Mouse (Mus musculus): ENCODE measurements around the gene Etfdh.

Etfdh gene

GRCm38 (mm10) chr3:79629416-79629730, at the start of gene Etfdh:
Gene Etfdh, minus strand, starts transcription at chr3:79629500.
- DNase-seq (ENCODE audit: low read depth) = peak; percentile 78

DNA sequence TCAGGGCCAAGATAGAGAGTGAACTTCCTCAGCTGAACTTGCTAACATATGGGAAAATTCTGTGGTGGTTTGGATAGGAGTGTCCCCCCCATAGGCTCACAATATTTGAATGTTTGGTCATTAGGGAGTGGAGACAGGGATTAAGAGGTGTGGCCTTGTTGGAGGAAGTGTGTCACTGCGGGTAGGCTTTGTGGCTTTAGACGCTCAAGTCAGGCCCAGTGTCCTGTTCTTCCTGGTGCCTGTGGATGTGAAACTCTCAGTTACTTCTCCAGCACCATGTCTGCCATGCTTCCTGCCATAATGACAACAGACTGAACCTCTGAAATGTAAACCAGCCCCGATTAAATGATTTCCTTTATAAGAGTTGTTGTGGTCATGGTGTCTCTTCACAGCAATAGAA, 47.1 kb upstream of the Etfdh start:
- no peak for DNase-seq (ENCODE audit: low read depth)

DNA sequence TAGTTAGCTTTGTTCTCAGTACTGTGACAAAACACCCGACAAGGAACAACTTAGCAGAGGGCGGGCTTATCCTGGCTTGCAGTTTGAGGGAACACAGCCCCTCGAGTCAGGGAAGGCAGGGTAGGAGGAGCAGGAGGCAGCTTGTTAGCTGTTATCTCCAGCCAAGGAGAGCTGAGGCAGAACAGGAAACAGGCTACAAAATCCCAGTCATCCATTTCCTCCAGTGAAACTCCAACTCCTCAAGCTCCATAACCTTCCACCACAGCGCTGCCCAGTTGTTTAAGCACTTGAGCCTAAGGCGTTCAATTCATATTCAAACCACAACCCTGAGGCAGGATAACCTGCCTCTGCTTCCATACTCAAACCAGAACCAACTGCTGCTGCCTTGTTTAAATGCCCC, 45.3 kb upstream of the Etfdh start:
- DNase-seq (ENCODE audit: low read depth) = no peak

GRCm38 (mm10) chr3:79673082-79673481, 43.8 kb upstream of the Etfdh start:
- DNase-seq (ENCODE audit: low read depth) = peak; percentile 85

GRCm38 (mm10) chr3:79672188-79672587, 42.9 kb upstream of the Etfdh start:
- DNase-seq (ENCODE audit: low read depth) = no peak

GRCm38 (mm10) chr3:79670556-79670955, 41.3 kb upstream of the Etfdh start:
- DNase-seq (ENCODE audit: low read depth) = no peak

DNA sequence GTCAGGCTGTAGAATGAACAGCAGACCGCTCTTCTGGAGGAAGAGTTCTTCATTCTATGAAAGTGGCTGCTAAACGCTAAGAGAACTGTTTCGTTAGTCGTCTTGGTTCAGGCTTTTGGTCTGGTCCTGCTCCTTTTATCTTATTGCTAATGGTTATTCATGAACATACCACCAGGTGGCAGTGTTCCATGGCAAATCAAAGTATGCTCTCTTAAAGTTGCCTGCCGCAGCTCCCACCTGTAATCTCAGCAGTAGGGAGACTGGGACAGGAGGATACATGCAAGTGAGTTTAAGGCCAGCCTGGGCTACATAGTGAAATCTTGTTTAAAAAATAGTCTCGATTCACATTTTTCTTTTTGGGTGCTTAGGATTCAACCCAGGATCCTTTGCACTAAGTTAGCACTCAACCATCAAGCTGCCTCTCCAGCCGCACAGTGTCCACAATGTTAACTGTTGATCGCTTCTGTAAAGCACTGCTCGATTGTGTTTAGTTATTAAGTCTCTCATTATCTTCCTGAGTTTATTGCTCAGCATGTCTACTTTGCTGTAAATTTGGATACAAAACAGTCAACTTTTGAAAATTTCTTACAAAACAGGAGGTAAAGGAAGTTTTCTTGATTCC, 35.6 kb upstream of the Etfdh start:
- peak; percentile 72 for DNase-seq (ENCODE audit: low read depth)

GRCm38 (mm10) chr3:79656682-79657081, 27.4 kb upstream of the Etfdh start:
- DNase-seq (ENCODE audit: low read depth) = no peak

GRCm38 (mm10) chr3:79652129-79652528, 22.8 kb upstream of the Etfdh start:
- DNase-seq (ENCODE audit: low read depth) = no peak

- peak; percentile 99 for DNase-seq (ENCODE audit: low read depth)
Measured at GRCm38 (mm10) chr3:79628561-79629415, 512 bp downstream of the Etfdh start, which contains the start of gene 4930579G24Rik. Gene 4930579G24Rik, plus strand, starts transcription at chr3:79629079.

DNA sequence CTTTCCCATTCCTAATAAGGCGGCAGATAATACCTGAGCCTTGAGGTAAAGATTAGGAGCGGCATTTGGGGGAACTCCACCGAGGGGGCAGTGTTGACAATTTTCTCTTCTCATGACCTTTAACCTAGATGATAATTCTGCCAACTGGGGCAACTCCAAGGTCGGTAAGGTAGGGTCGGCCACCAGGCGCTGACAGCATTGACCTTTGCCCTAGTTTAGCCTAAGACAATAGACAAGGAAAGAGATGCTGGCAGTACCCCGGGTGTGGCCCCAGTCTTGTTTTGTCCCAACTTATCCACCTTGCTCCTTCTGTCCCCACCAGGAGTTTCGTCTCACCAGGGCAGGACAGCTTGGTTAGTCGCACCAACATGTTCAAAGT, 1.1 kb downstream of the Etfdh start:
- no peak for DNase-seq (ENCODE audit: low read depth)

DNA sequence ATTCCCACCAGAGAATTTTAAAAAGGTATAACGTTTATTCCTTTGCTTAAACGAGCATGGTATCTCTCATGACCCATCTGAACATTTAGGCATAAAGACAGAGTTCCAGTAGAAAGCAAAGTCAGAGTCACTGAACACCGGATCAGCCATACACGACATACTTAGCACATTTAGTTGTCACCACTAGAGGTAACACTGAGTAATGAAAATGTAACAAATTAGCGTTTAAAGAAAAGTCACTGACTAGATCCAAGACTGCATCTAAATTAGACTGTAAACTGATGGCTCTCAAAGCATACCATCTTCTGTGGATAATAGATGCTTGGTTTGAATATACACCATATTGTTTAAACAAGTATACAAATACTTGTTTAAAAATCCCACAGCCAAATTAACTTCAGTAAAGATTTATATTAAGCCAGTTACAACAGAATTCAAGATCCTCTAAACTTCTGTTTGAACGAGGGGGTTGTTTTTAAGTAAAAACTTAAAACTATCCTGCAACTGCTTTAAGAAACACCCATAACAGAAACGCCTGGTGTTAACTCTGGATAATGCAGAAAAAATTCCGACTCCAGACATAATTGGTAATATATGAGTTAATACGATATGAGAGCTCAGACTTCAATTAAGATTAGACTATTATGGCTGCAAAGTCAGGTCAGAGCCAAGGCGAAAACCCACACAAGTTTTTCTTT, 1.7 kb downstream of the Etfdh start:
- DNase-seq (ENCODE audit: low read depth) = peak; percentile 6

DNA sequence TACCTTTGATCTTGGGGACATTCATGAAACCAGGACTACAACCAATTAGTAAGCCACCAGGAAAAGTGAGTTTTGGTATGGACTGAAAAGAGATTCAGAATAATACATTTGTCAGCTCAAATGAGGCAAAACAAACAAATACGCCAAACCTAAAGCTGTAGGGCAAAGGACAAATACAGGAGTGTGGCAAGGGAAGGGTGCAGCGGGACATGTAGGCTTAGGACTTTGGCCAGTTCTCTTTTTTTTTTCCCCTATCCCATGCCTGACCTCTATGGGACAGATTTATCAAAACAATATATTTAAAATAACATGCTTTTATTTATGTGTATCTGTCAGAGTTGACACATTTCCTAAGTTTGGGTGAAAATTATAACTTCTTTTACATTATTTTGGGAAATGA, 19.4 kb downstream of the Etfdh start:
- DNase-seq (ENCODE audit: low read depth) = no peak

DNA sequence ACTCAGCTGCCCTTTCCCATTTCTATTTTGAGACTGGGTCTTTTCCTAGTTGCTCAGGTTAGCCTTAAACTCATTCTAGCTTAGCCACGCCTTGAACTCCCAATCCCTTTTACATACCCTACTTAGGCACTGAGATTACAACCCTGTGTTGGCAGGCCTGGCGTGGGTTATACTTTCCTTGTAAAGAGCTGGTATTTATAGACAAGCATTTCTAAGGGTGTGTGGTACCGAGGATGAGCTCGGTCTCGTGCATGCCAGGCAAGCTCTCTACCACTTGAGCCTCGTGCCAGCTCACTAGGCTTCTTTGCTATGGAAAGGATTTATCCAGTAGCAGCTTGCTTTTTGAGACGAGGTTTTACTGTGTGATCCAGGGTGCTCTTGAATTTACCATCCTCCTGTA, 33.8 kb downstream of the Etfdh start:
- no peak for DNase-seq (ENCODE audit: low read depth)

DNA sequence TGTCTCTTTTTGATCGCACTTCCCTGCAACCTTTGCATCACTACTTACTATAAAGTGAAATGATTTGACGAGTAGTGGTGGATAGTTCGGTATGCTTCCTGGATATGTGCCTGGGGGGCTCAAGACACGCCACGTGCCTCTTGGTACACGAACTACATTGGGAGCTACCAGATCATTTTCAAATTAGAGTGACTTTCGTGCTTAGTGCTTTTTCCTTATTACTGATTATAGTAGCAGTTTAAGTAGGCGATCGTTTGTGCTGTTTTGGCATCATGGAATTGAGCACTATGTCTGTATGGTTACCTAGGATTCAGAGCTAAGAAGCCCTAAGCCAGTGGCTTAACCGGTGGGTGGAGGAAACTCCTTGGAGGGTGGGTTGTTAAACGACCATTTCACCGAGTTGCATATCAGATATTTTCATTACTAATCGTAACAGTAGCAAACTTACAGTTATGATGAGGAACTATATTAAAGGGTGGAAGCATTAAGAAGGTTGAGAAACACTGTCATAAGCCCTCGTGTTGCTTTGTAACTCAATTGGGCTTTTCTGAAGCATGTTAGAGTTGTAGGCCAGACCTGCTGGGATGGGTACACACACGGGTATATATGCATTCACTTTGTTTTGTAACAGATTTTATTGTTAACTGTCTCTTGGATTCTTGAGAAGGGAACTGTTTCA, 37.4 kb downstream of the Etfdh start:
- DNase-seq (ENCODE audit: low read depth) = no peak

DNA sequence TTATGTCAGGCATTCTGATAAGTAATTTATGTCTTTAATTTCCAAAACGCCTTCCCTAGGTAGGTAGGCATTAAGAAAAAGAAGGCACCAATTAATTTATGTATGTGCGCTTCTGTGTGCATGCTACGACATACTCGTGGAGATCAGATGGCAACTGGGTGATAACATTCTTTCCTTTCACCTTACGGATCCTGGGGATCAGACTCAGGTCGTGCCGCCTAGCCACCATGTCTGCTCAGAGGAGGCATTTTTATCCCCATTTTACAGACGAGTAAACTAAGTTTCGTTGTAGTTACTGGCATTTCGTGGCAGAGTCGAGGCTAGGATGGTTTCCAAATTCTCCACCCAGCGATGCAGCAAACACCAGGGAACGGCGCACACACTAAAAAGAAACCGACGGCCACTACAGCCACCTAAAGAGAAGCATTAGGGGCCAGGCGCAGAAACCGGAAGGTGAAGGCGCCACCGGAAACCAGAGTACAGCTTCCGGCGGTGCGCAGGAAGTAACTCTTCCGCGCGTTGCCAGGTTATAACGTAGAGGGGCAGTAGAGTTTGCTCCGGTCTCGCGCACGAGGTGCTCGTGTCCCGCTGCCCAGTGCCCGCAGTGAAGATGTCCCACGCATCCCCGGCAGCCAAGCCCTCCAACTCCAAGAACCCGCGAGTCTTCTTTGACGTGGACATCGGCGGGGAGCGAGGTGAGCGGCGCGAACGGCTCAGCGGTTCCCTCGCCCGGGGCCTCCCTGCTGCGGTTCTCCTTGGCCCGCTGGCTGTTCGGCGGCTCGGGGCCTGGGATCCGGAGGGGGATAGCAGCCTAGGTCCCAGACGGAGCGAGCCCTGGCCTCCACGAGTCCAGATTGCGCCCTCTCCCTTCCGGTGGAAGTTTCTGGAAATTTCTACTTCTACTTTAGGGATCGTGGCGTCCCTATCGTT, 38.2 kb downstream of the Etfdh start, which contains the start of gene Ppid:
Gene Ppid, plus strand, starts transcription at position 480 of the 930 bp plus-strand sequence.
- DNase-seq (ENCODE audit: low read depth) = peak; percentile 92

GRCm38 (mm10) chr3:79589671-79590070, 39.6 kb downstream of the Etfdh start:
- DNase-seq (ENCODE audit: low read depth) = no peak

- peak; percentile 96 for DNase-seq (ENCODE audit: low read depth)
Measured at GRCm38 (mm10) chr3:79586804-79587203, 42.5 kb downstream of the Etfdh start.

GRCm38 (mm10) chr3:79579891-79580575, 49.3 kb downstream of the Etfdh start:
- no peak for DNase-seq (ENCODE audit: low read depth)

GRCm38 (mm10) chr3:79578164-79578563, 51.1 kb downstream of the Etfdh start:
- DNase-seq (ENCODE audit: low read depth) = no peak

DNA sequence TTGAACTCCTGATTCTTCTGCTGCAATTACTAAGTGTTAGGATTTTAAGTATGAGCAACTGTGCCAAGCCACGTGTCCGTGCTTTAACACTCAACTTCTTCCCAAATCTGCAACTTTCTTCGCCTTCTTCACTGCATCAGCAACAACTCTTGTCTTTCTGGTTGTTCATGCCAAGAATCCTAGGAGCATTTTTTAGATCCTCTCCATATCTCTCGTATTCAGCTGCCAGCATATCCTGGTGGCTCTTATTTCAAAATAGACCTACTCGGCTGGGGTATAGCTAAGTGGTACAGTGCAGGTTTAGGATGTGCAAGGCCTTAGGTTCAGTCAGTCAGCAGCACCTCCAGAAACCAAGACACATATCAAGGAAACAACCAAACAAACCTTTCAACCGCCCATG, 51.7 kb downstream of the Etfdh start:
- no peak for DNase-seq (ENCODE audit: low read depth)
